Mouse (Mus musculus) heart, embryonic 11.5 days (tissue): Measurements from ENCODE around the gene Hivep2. TPM values are rescaled to one million over a fixed set of nuclear protein-coding genes. Genes with fewer than 3 reads are reported as not detected.

Experiments
- ATAC-seq: fragments of 200-750 bp; cut with Nextera tagmentation; replicated peaks from 2 replicates; pipeline ENCODE4 v1.8.0; 2017; ENCODE audit warnings: moderate library complexity; ENCODE audit not compliant: insufficient number of reproducible peaks, low FRiP score, low TSS enrichment
- H3K27ac ChIP-seq: fragments of 300-500 bp; sonication (generic); 2 replicates; pipeline ENCODE4 v1.5.1; 2014; ENCODE audit warnings: mild to moderate bottlenecking, low read depth, low read length
- H3K27me3 ChIP-seq: fragments of 300-500 bp; sonication (generic); 2 replicates; pipeline ENCODE4 v1.6.1; 2014; ENCODE audit warnings: mild to moderate bottlenecking, low read length, mixed read lengths; ENCODE audit not compliant: control insufficient read depth, insufficient read depth
- H3K36me3 ChIP-seq: fragments of 300-500 bp; sonication (generic); 2 replicates; pipeline ENCODE4 v1.6.1; 2014; ENCODE audit warnings: mild to moderate bottlenecking, low read length, moderate library complexity, mixed read lengths; ENCODE audit not compliant: control insufficient read depth, insufficient read depth
- H3K4me1 ChIP-seq: fragments of 300-500 bp; sonication (generic); 2 replicates; pipeline ENCODE4 v1.6.1; 2014; ENCODE audit warnings: low read length; ENCODE audit not compliant: control insufficient read depth, insufficient read depth
- H3K4me2 ChIP-seq: fragments of 300-500 bp; sonication (generic); 2 replicates; pipeline ENCODE4 v1.6.1; 2014; ENCODE audit warnings: mild to moderate bottlenecking, moderate library complexity
- H3K4me3 ChIP-seq: fragments of 300-500 bp; sonication (generic); 2 replicates; pipeline ENCODE4 v1.5.1; 2014; ENCODE audit warnings: low read depth, low read length
- H3K9ac ChIP-seq: fragments of 300-500 bp; sonication (generic); 2 replicates; pipeline ENCODE4 v1.6.1; 2014; ENCODE audit warnings: mild to moderate bottlenecking, low read depth, low read length, moderate library complexity
- H3K9me3 ChIP-seq: fragments of 300-500 bp; sonication (generic); replicated peaks from 2 replicates; pipeline ENCODE4 v1.6.1; 2016; ENCODE audit warnings: low read length; ENCODE audit not compliant: control insufficient read depth
- WGBS: fragments of 180-500 bp; shearing (Covaris S2); extraction: QIAGEN DNeasy Blood & Tissue Kit; methylation state at CpG from one replicate; pipeline ENCODE4 v1.1.7; 2014; ENCODE audit not compliant: insufficient replicate concordance; 5-methylcytosine and 5-hydroxymethylcytosine counted together
- polyA plus RNA-seq: library from polyadenylated mRNA; unstranded; fragments of >200 nt; fragmentation: Nextera tagmentation; extraction: Ambion mirVana; gene quantifications from 2 replicates; pipeline ENCODE4 v1.2.1, GENCODE M21; 2014

Gene Hivep2
- polyA plus RNA-seq, result 7.3 and 8.0 TPM in 2 replicates

- under 1% methylated on average over 59 of the region's 67 CpGs for WGBS
- H3K9ac ChIP-seq, result peak within 1 kb of the TSS; percentile 93
- H3K9me3 ChIP-seq, result no peaks in the 10 kb centered on the region
- H3K4me2 ChIP-seq, result peak within 1 kb of the TSS; percentile 81
- H3K4me3 ChIP-seq, result peak within 1 kb of the TSS; percentile 72
- H3K27me3 ChIP-seq, result no peaks in the 10 kb centered on the region
- H3K27ac ChIP-seq, result peak within 1 kb of the TSS; percentile 98
- H3K4me1 ChIP-seq, result no peaks in the 10 kb centered on the region
- peak; percentile 44 for ATAC-seq
- H3K36me3 ChIP-seq, result no peaks in the 10 kb centered on the region
Observed at GRCm38 (mm10) chr10:13965974-13966829, at the start of gene Hivep2. Hivep2 (plus strand) TSS chr10:13966075.

DNA sequence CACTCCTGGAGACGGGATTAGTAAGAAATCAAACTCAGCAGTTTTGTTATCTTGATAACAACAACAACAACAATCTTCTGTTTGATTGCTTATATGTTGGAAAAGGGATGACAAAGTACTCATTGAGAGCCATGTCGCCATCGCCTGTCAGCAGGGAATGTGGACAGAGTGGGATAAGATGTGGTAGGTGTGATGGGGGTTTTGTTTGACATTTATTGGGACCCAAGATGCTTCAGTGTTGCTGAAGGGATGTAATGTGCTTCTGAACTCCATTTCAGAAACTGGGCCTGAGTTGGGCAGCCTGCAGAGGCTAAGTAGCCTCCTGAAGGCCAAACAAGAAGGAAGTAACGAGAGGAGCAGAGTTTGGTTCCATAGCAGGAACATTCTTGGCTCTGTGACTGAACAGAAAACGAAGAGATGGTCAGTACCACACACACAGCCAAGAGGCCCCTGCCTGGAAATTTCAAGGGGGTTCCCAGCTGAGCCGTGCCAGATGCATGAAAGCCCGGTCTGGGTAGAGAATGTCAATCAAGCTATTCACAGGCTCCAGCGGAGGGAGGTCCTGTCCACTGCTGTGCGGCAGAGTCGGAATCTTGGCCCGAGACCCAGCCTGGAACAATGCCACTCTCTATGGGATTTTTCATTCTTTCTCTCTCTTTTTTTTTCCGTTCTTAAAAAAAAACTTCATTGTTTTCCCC is 49.1 kb upstream of the Hivep2 start:
- H3K36me3 ChIP-seq, result no peaks in the 10 kb centered on the region
- no peak overlapping the region for H3K4me3 ChIP-seq
- no peak for ATAC-seq
- no peak overlapping the region for H3K4me2 ChIP-seq
- no peaks in the 10 kb centered on the region for H3K4me1 ChIP-seq
- no peaks in the 10 kb centered on the region for H3K9me3 ChIP-seq
- no peak overlapping the region for H3K9ac ChIP-seq
- H3K27ac ChIP-seq, result no peak overlapping the region
- H3K27me3 ChIP-seq, result no peaks in the 10 kb centered on the region
- 38% methylated on average over 12 of the region's 12 CpGs for WGBS

DNA sequence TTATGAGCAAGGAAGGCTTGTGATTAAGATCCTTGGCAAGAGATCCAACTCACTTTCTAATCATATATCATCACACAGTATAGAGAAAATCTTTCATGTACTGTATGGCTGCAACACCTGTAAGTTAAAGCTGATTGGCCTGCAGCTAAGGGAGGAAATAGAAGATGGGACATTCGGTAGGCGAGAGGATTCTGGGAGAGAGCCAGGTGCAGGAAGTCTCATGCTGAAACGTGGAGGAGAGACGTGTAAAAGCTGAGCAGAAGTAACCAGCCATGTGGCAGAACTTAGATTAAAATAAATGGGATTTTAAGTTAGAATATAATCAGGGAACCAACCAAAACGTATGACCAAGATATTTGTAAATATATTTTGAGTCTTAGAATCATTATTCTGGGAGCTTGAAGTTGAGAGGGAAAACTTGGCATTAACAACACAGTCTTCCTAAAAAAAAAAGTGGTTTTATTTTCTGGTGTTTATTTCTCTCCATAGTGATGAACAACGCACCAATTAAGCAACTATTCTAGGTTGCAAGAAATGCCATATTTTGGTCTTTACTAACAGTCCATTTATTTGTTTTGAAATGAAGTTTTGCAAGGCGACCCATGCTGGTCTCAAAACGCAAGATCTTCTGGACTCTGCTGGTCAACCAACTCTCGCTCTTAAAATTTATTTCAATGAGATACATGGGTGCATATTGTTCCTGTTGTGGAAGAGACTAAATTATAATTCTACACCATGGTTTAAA is 44.1 kb upstream of the Hivep2 start:
- H3K4me2 ChIP-seq, result no peak overlapping the region
- ATAC-seq, result no peak
- H3K36me3 ChIP-seq, result no peaks in the 10 kb centered on the region

GRCm38 (mm10) chr10:13929306-13929705 is 36.6 kb upstream of the Hivep2 start:
- Histone ChIP-seq H3K4me3 (no peak overlapping the region), H3K9me3 (no peaks in the 10 kb centered on the region), H3K9ac (no peak overlapping the region), H3K27ac (no peak overlapping the region), H3K36me3 (no peaks in the 10 kb centered on the region), H3K27me3 (no peaks in the 10 kb centered on the region), H3K4me2 (no peak overlapping the region), H3K4me1 (no peaks in the 10 kb centered on the region)
- no peak for ATAC-seq
- 60% methylated on average over 5 of the region's 5 CpGs for whole genome bisulfite sequencing

More for the DNA sequence above, 44.1 kb upstream of the Hivep2 start:
- Histone ChIP-seq H3K4me3 (no peak overlapping the region), H3K27me3 (no peaks in the 10 kb centered on the region), H3K9me3 (no peaks in the 10 kb centered on the region), H3K4me1 (no peaks in the 10 kb centered on the region), H3K9ac (no peak overlapping the region), H3K27ac (no peak overlapping the region)
- WGBS, result 78% methylated on average over 9 of the region's 9 CpGs

DNA sequence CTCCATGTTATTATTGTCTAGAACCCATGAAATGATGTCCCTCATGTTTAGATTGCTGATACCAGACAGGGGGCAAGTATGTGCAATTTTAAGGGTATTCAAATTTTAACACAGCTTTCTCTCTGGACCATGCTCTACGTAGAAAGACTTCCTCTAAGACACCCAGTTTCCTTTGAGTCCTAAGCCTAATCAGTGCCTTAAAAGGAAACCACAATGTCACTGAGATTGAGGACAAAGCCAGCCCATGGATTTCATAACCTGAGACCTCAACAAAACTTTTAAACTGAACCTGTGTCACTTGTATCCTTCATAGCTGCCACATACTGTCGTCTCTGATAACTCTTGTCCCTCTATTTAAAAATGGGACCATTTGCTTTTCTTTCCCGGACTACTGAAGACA is 33.7 kb upstream of the Hivep2 start:
- Histone ChIP-seq H3K4me1 (no peaks in the 10 kb centered on the region), H3K9me3 (no peaks in the 10 kb centered on the region), H3K36me3 (no peaks in the 10 kb centered on the region), H3K4me2 (no peak overlapping the region), H3K4me3 (no peak overlapping the region), H3K27ac (no peak overlapping the region), H3K27me3 (no peaks in the 10 kb centered on the region), H3K9ac (no peak overlapping the region)
- WGBS, result 63% methylated on average over 3 of the region's 3 CpGs
- no peak for ATAC-seq

GRCm38 (mm10) chr10:13933320-13933719 is 32.6 kb upstream of the Hivep2 start:
- Histone ChIP-seq H3K36me3 (no peaks in the 10 kb centered on the region), H3K9ac (no peak overlapping the region), H3K27ac (no peak overlapping the region), H3K9me3 (no peaks in the 10 kb centered on the region), H3K4me2 (no peak overlapping the region), H3K4me3 (no peak overlapping the region), H3K4me1 (no peaks in the 10 kb centered on the region), H3K27me3 (no peaks in the 10 kb centered on the region)
- WGBS, result 75% methylated on average over 7 of the region's 7 CpGs
- no peak for ATAC-seq

- H3K36me3 ChIP-seq, result no peaks in the 10 kb centered on the region
- H3K4me3 ChIP-seq, result no peak overlapping the region
- no peaks in the 10 kb centered on the region for H3K4me1 ChIP-seq
- no peaks in the 10 kb centered on the region for H3K9me3 ChIP-seq
- no peak overlapping the region for H3K9ac ChIP-seq
- H3K27me3 ChIP-seq, result no peaks in the 10 kb centered on the region
- H3K27ac ChIP-seq, result no peak overlapping the region
- 73% methylated on average over 2 of the region's 2 CpGs for WGBS
- no peak for ATAC-seq
- H3K4me2 ChIP-seq, result no peak overlapping the region
Observed at GRCm38 (mm10) chr10:13935646-13936045, 30.2 kb upstream of the Hivep2 start.

- Histone ChIP-seq H3K4me3 (no peak overlapping the region), H3K36me3 (no peaks in the 10 kb centered on the region), H3K27ac (no peak overlapping the region), H3K9me3 (no peaks in the 10 kb centered on the region), H3K27me3 (no peaks in the 10 kb centered on the region), H3K4me1 (no peaks in the 10 kb centered on the region), H3K9ac (no peak overlapping the region), H3K4me2 (no peak overlapping the region)
- 74% methylated on average over 2 of the region's 2 CpGs for WGBS
- ATAC-seq, result no peak
Observed at GRCm38 (mm10) chr10:13941406-13941805, 24.5 kb upstream of the Hivep2 start.
